Mouse (Mus musculus): Measurements from ENCODE around the gene Cdk2ap2. TPM values are rescaled to one million over a fixed set of nuclear protein-coding genes. Genes with fewer than 3 reads are reported as not detected.
"Not testable (repeated sequence)": the region's sequence is repeated elsewhere in the genome, so short reads cannot be mapped to it uniquely, and the experiment has no call there.

The Cdk2ap2 gene
- 10 to 100 TPM; 35.3 to 39.1 TPM for total RNA-seq (2021)

- peak; percentile 100 for DNase-seq
- intact Hi-C loops (cut with DNase I) = no loop called here
Measured at GRCm38 (mm10) chr19:4096642-4097440, at the start of gene Cdk2ap2. Gene Cdk2ap2 (plus strand): TSS chr19:4097182.

GRCm38 (mm10) chr19:4047859-4048258 lies 49.1 kb upstream of the Cdk2ap2 start:
- intact Hi-C loops (cut with DNase I) = loop anchor here (1.0 kb wide), 1 partner anchor 29 kb away; no protein-coding TSS in a partner anchor
- peak; percentile 79 to 87 for DNase-seq

- intact Hi-C loops (cut with DNase I); DNase-seq: not testable (repeated sequence)
Measured at GRCm38 (mm10) chr19:4049069-4049468, 47.9 kb upstream of the Cdk2ap2 start.

GRCm38 (mm10) chr19:4051016-4051415 lies 46.0 kb upstream of the Cdk2ap2 start:
- intact Hi-C loops (cut with DNase I) = no loop called here
- DNase-seq = no peak

- intact Hi-C loops (cut with DNase I) = loop anchor here (2.0 kb wide), 1 partner anchor 177 kb away; no protein-coding TSS in a partner anchor
- peak; percentile 72 to 83 for DNase-seq
Measured at GRCm38 (mm10) chr19:4051741-4052515, 45.1 kb upstream of the Cdk2ap2 start.

- intact Hi-C loops (cut with DNase I) = loop anchor here (2.0 kb wide), 1 partner anchor 176 kb away; no protein-coding TSS in a partner anchor
Measured at GRCm38 (mm10) chr19:4052516-4053030, 44.4 kb upstream of the Cdk2ap2 start.

GRCm38 (mm10) chr19:4054613-4055012 lies 42.4 kb upstream of the Cdk2ap2 start:
- DNase-seq = no peak
- intact Hi-C loops (cut with DNase I) = no loop called here

More at GRCm38 (mm10) chr19:4052516-4053030, 44.4 kb upstream of the Cdk2ap2 start:
- no peak for DNase-seq

GRCm38 (mm10) chr19:4055216-4055946 lies 41.6 kb upstream of the Cdk2ap2 start:
- no peak for DNase-seq
- intact Hi-C loops (cut with DNase I) = no loop called here

- intact Hi-C loops (cut with DNase I) = no loop called here
Measured at GRCm38 (mm10) chr19:4055947-4056693, 40.9 kb upstream of the Cdk2ap2 start.

GRCm38 (mm10) chr19:4056727-4057126 lies 40.3 kb upstream of the Cdk2ap2 start:
- no peak for DNase-seq
- intact Hi-C loops (cut with DNase I) = loop anchor here (1.0 kb wide), 1 partner anchor 15 kb away; no protein-coding TSS in a partner anchor

More at GRCm38 (mm10) chr19:4055947-4056693, 40.9 kb upstream of the Cdk2ap2 start:
- DNase-seq = no peak

- no peak for DNase-seq
- intact Hi-C loops (cut with DNase I) = loop anchor here (1.0 kb wide), 1 partner anchor 14 kb away; no protein-coding TSS in a partner anchor
Measured at GRCm38 (mm10) chr19:4057389-4057788, 39.6 kb upstream of the Cdk2ap2 start.

GRCm38 (mm10) chr19:4057962-4058361 lies 39.0 kb upstream of the Cdk2ap2 start:
- DNase-seq = no peak
- intact Hi-C loops (cut with DNase I) = loop anchor here (1.0 kb wide), 1 partner anchor 13 kb away; no protein-coding TSS in a partner anchor

GRCm38 (mm10) chr19:4058581-4058980 lies 38.4 kb upstream of the Cdk2ap2 start:
- intact Hi-C loops (cut with DNase I) = no loop called here
- no peak for DNase-seq

- intact Hi-C loops (cut with DNase I) = no loop called here
Measured at GRCm38 (mm10) chr19:4059069-4059740, 37.8 kb upstream of the Cdk2ap2 start, which contains the start of gene Gstp3. Gene Gstp3 (minus strand): TSS chr19:4059569.

GRCm38 (mm10) chr19:4060044-4060898 lies 36.7 kb upstream of the Cdk2ap2 start:
- intact Hi-C loops (cut with DNase I); DNase-seq: not testable (repeated sequence)

More at GRCm38 (mm10) chr19:4059069-4059740, 37.8 kb upstream of the Cdk2ap2 start, which contains the start of gene Gstp3:
- DNase-seq = no peak

- intact Hi-C loops (cut with DNase I) = no loop called here
- DNase-seq = no peak
Measured at GRCm38 (mm10) chr19:4060899-4061465, 36.0 kb upstream of the Cdk2ap2 start.

- DNase-seq; intact Hi-C loops (cut with DNase I): not testable (repeated sequence)
Measured at GRCm38 (mm10) chr19:4063357-4063756, 33.6 kb upstream of the Cdk2ap2 start.
